Mouse (Mus musculus) thymus, postnatal 4 days (tissue): ENCODE measurements around the gene Kif23.

ENCODE experiments used
- DNase-seq: peaks from one replicate; pipeline ENCODE4 v3.0.0; 2021

The Kif23 gene

DNA sequence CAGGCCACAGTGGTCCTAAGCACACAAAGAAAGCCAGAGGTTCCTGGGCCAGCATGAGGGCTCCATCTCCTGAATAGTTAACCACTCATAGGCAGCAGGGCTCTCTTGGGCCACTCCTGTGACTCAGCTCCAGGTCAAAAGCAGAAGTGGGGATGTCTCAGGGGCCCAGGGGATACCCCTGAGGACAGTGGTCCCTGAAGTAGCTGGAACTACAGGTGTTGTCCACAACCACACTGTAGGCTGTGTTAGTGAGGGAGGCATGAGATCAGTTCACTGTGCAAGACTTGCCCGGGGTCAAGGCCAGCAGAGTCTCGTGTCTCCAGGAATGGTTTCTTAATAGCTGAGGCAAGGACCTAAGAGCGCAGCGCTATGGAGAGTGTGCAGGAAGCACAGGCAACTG is 45.0 kb downstream of the Kif23 start:
- DNase-seq, result no peak

DNA sequence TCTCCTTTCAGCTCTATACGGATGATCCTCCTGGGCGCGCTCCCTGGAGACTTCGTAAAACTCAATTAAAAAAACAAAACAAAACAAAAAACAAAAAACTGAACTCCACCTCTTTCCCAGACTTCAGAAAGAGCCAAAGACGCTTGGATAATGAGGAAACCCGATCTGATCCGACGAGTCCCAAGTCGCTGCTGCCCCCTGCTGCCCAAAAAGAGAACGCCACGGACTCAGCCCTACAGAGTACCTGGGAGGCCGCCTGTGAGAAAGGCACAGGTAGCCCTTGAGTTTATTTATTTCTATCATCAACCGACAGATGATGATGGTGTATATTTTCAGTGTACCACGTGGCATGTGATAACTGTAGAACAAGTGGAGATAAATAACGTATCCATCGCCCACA is 46.8 kb downstream of the Kif23 start:
- peak; percentile 91 for DNase-seq

DNA sequence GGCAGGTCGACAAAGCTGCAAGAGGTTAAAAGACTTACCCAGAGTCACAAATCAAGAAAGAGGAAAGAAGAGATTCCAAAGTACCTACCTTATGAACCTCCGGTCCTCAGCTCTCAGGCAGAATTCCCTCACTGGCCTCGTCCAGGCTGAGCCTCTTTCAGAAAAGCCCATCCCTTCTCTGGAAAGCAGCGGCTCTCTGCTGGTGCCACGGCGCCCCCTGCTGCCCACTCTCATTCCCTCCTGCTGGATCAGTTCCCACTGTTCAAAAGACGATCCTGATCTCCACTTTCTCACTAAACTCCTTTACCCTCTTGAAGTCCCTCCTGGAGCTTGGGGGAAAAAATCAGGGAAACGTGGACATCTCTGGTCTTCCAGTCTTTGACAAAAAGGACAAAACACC is 48.2 kb downstream of the Kif23 start:
- peak; percentile 91 for DNase-seq

- DNase-seq, result no peak
Observed at GRCm38 (mm10) chr9:61895014-61895413, 51.6 kb downstream of the Kif23 start.

GRCm38 (mm10) chr9:61889855-61890254 is 56.7 kb downstream of the Kif23 start:
- no peak for DNase-seq

GRCm38 (mm10) chr9:61887661-61888379 is 58.8 kb downstream of the Kif23 start:
- DNase-seq, result no peak

- no peak for DNase-seq
Observed at GRCm38 (mm10) chr9:61885964-61886363, 60.6 kb downstream of the Kif23 start.

GRCm38 (mm10) chr9:61884936-61885335 is 61.6 kb downstream of the Kif23 start:
- DNase-seq, result no peak

GRCm38 (mm10) chr9:61884375-61884774 is 62.2 kb downstream of the Kif23 start:
- DNase-seq, result no peak

DNA sequence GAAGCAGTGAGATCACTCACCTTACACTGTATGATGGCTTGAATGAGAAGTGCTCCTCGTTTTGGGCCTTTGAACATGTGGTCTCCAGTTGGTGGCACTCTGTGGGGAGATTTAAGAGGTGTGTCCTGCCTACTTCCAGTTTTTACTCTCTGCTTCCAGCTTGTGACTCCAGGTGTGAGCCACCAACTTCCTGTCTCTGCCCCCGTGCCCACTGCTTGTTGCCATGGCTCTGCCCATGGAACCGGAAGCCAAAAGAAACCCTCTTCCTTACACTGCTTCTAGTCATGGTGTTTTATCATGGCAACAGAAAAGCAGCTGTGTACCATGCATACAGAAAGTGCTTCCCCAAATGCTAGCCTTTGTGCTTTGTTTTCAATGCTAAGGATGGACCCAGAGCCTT is 64.4 kb downstream of the Kif23 start:
- DNase-seq, result peak; percentile 42

DNA sequence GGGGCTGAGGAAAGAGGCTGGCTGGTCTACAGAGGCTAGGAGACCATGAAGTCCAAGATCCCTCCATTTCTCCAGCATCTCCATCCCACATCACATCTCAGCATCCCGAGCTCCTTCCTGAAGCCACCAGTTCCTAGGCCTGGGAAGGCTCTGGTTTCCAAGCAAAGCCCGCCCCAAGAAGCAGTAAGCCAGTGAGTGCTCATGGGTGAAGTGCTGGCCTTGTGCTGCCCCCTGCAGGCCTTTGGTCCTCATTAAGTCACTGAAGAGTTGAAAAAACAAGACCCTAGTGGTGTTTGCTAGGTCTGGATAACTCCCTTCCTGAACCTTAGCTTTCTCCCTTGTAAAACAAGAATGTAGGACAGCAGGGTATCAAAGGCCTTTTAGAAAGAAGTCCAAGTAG is 67.7 kb downstream of the Kif23 start:
- DNase-seq, result peak; percentile 83

- no peak for DNase-seq
Observed at GRCm38 (mm10) chr9:61877373-61878112, 69.0 kb downstream of the Kif23 start.

- DNase-seq, result peak; percentile 27
Observed at GRCm38 (mm10) chr9:61873325-61873724, 73.2 kb downstream of the Kif23 start.

DNA sequence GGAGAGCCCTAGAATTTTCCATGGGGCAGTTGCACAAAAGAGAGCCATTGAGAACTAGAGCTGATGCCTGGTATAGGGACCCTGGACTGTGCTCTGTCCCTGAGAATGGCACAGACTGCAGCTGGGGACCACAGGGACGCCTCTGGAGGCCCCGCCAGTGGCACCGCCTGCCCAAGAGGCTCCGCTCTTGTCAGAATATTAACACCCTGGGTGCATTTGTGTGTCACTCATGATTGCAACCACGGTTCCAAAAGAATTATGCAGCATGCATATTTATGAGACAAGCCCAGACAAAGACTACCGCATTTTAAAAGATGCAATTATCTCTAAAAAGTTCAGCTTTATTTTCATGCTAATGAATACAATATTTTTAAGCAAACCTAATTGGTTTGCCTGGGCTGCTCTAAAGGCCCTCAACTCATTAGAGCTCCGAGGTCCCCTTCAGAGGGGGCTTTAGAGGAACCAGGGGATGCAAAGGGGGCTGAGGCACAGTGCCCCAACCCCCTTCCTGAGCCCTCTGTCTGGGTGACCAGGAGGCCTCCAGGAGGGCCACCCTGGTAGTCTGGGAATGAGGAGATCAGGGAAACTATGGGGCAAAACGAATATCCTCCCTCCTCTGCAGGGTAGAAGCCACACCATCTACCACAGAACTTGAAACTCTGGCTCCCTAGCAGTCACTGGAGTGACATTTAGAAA is 74.2 kb downstream of the Kif23 start:
- DNase-seq, result no peak

- DNase-seq, result no peak
Observed at GRCm38 (mm10) chr9:61871839-61872238, 74.7 kb downstream of the Kif23 start.

GRCm38 (mm10) chr9:61867659-61868058 is 78.9 kb downstream of the Kif23 start:
- DNase-seq, result no peak
